Mouse (Mus musculus) ES-E14 (cell line): ENCODE measurements around the gene Slc2a4. TPM values are rescaled to one million over a fixed set of nuclear protein-coding genes. Genes with fewer than 3 reads are reported as not detected.
"Not testable (repeated sequence)": the region's sequence is repeated elsewhere in the genome, so short reads cannot be mapped to it uniquely, and the experiment has no call there.

Experiments
- DNase-seq: peaks from one replicate; pipeline ENCODE4 v3.0.0-alpha.2; 2013; ENCODE audit warnings: low read depth, low spot score
- H3K27ac ChIP-seq: 2 replicates; pipeline ENCODE4 v1.5.1; 2012; ENCODE audit warnings: low read depth, mild to moderate bottlenecking, low read length, moderate library complexity, mixed read lengths; ENCODE audit not compliant: poor library complexity, insufficient read depth, severe bottlenecking
- H3K36me3 ChIP-seq: 2 replicates; pipeline ENCODE4 v1.6.1; 2012; ENCODE audit warnings: mild to moderate bottlenecking, low read length, moderate library complexity, mixed read lengths; ENCODE audit not compliant: control insufficient read depth, poor library complexity, insufficient read depth, severe bottlenecking
- H3K4me1 ChIP-seq, 2 experiments: fragments of 150-350 bp in 1 of 2; sonication (generic) in 1 of 2; 2 replicates each; pipeline ENCODE4 v1.6.1; 2012; ENCODE audit warnings: low read length in 2 of 2, mild to moderate bottlenecking in 1 of 2, mixed read lengths in 1 of 2; ENCODE audit not compliant: control insufficient read depth in 2 of 2, insufficient read depth in 2 of 2, poor library complexity in 1 of 2
- H3K4me3 ChIP-seq, 2 experiments: fragments of 150-350 bp in 1 of 2; sonication (generic) in 1 of 2; 2 replicates each; pipeline ENCODE4 v1.5.1; 2012; ENCODE audit warnings: low read length in 2 of 2, low read depth in 1 of 2, mild to moderate bottlenecking in 1 of 2, mixed read lengths in 1 of 2; ENCODE audit not compliant: insufficient read depth in 1 of 2, poor library complexity in 1 of 2, severe bottlenecking in 1 of 2
- H3K9ac ChIP-seq: 2 replicates; pipeline ENCODE4 v1.6.1; 2012; ENCODE audit warnings: low read depth, mild to moderate bottlenecking, low read length, mixed read lengths; ENCODE audit not compliant: poor library complexity, insufficient read depth, severe bottlenecking
- H3K9me3 ChIP-seq: fragments of 150-350 bp; sonication (generic); 2 replicates; pipeline ENCODE4 v1.6.1; 2012; ENCODE audit warnings: low read depth, mild to moderate bottlenecking, low read length; ENCODE audit not compliant: control insufficient read depth, insufficient read depth
- CHD2 ChIP-seq: IDR thresholded peaks from 2 replicates; pipeline ENCODE4 v1.6.1; 2014; ENCODE audit warnings: mild to moderate bottlenecking, low read depth, low read length, inconsistent platforms
- HCFC1 ChIP-seq: IDR thresholded peaks from 2 replicates; pipeline ENCODE4 v1.6.1; 2012; ENCODE audit warnings: low read length, inconsistent platforms, borderline replicate concordance; ENCODE audit not compliant: insufficient read depth
- MAFK ChIP-seq: IDR thresholded peaks from 2 replicates; pipeline ENCODE4 v1.6.1; 2014; ENCODE audit warnings: mild to moderate bottlenecking, low read depth, low read length, inconsistent platforms; ENCODE audit not compliant: insufficient read depth
- ZC3H11A ChIP-seq: IDR thresholded peaks from 2 replicates; pipeline ENCODE4 v1.6.1; 2012; ENCODE audit warnings: low read depth, mild to moderate bottlenecking, inconsistent platforms, low read length, borderline replicate concordance
- ZNF384 ChIP-seq: IDR thresholded peaks from 2 replicates; pipeline ENCODE4 v1.6.1; 2012; ENCODE audit warnings: low read depth, low read length, inconsistent platforms
- in situ Hi-C, 2 experiments: fragments of 600-800 bp; cut with MboI; formaldehyde crosslinking; loops; one replicate each; pipeline ENCODE4 v1.15.1; 2025; ENCODE audit warnings: low sequenced_read_pairs in 2 of 2, inconsistent platforms in 1 of 2; ENCODE audit not compliant: unreplicated experiment in 2 of 2
- total RNA-seq: library from RNA; depleted of rRNA; stranded (reverse); fragments of 300-350 nt; gene quantifications from 2 replicates; pipeline ENCODE4 v1.2.3, GENCODE M21; 2012

The Slc2a4 gene
- total RNA-seq, 1 experiment: 2.6 TPM

GRCm38 (mm10) chr11:69961841-69962240, 13.9 kb upstream of the Slc2a4 start:
- H3K4me3 ChIP-seq: no peak overlapping the region
- H3K9me3 ChIP-seq: no peaks in the 10 kb centered on the region
- peaks cover 0 to 4% of the 10 kb centered on the region in 2 experiments; a peak in 1 of 4 replicates for H3K4me1 ChIP-seq
- TF ChIP-seq MAFK: 0 out of 2 replicates have a peak, but pooled peaks have one; percentile 3
- no peak for TF ChIP-seq CHD2
- DNase-seq: no peak
- in situ Hi-C loops: no loop called here
- no peak overlapping the region for H3K27ac ChIP-seq
- H3K9ac ChIP-seq: no peak overlapping the region
- no peaks in the 10 kb centered on the region for H3K36me3 ChIP-seq

DNA sequence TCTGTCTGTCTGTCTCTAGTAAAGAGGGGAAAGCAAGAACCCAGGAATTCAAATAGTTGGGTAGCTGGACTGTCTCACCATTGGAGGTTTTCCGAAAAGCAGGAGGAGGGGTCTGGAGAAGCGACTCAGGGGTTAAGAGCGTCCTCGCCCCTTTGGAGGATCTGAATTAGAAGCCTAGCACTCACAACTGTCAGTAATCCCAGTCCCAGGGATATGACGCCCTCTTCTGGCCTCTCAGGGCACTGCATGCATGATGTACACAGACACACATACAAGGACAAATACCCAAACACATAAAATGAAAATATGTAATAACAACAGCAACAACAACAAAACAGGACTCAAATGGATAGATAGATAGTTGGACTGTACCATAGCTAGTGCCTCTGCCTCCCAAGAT, 12.6 kb upstream of the Slc2a4 start:
- H3K27ac ChIP-seq: no peak overlapping the region
- H3K4me1 ChIP-seq: peaks cover 0 to 3% of the 10 kb centered on the region in 2 experiments; a peak in 1 of 4 replicates
- peak; percentile 75 for DNase-seq
- no peaks in the 10 kb centered on the region for H3K36me3 ChIP-seq
- TF ChIP-seq MAFK: no peak
- TF ChIP-seq ZC3H11A: peak; percentile 49; the same call in 1 of the 2 replicates
- no peak for TF ChIP-seq CHD2
- TF ChIP-seq HCFC1: no peak
- no peak for TF ChIP-seq ZNF384
- H3K4me3 ChIP-seq: no peak overlapping the region
- in situ Hi-C loops: no loop called here
- no peaks in the 10 kb centered on the region for H3K9me3 ChIP-seq
- no peak overlapping the region for H3K9ac ChIP-seq

GRCm38 (mm10) chr11:69956218-69956617, 8.2 kb upstream of the Slc2a4 start:
- DNase-seq: no peak
- Histone ChIP-seq H3K27ac (no peak overlapping the region), H3K9me3 (no peaks in the 10 kb centered on the region), H3K9ac (no peak overlapping the region), H3K36me3 (no peaks in the 10 kb centered on the region), H3K4me3 (no peak overlapping the region), H3K4me1 (no peaks in the 10 kb centered on the region)
- in situ Hi-C loops: no loop called here
- no peak for TF ChIP-seq ZNF384
- no peak for TF ChIP-seq ZC3H11A
- no peak for TF ChIP-seq CHD2
- no peak for TF ChIP-seq HCFC1
- no peak for TF ChIP-seq MAFK

DNA sequence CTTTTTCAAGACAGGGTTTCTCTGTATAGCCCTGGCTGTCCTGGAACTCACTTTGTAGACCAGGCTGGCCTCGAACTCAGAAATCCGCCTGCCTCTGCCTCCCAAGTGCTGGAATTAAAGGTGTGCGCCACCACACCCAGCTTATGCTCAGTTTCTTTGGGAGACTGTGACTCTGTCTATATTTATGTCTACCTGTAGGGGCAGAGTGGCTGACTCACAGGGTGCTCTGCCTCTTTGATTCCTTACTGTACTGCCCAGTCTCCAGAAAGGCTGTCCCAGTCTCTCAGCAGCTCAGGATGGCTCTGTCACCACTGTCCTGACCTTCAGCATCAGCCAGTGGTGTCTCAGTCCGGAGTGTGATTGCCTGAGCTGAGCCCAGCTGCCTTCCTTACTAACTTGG, 7.6 kb upstream of the Slc2a4 start:
- in situ Hi-C loops, H3K4me3 ChIP-seq, H3K9me3 ChIP-seq, H3K9ac ChIP-seq, H3K4me1 ChIP-seq, H3K36me3 ChIP-seq, H3K27ac ChIP-seq, DNase-seq: not testable (repeated sequence)

- Histone ChIP-seq H3K9me3 (no peaks in the 10 kb centered on the region), H3K4me3 (no peak overlapping the region), H3K27ac (no peak overlapping the region), H3K36me3 (no peaks in the 10 kb centered on the region), H3K4me1 (peaks cover 0 to 4% of the 10 kb centered on the region in 2 experiments; a peak in 1 of 4 replicates), H3K9ac (no peak overlapping the region)
- in situ Hi-C loops: no loop called here
- TF ChIP-seq ZNF384: no peak
- TF ChIP-seq CHD2: no peak
- TF ChIP-seq HCFC1: no peak
- no peak for TF ChIP-seq ZC3H11A
- no peak for TF ChIP-seq MAFK
- DNase-seq: no peak
Measured at GRCm38 (mm10) chr11:69953267-69953915, 5.4 kb upstream of the Slc2a4 start.
